Mouse (Mus musculus) lung, postnatal 10 days (tissue): Measurements from ENCODE around the gene Zfp654.

ENCODE experiments used
- DNase-seq: peaks from one replicate; pipeline ENCODE4 v3.0.0; 2021

Gene Zfp654

DNA sequence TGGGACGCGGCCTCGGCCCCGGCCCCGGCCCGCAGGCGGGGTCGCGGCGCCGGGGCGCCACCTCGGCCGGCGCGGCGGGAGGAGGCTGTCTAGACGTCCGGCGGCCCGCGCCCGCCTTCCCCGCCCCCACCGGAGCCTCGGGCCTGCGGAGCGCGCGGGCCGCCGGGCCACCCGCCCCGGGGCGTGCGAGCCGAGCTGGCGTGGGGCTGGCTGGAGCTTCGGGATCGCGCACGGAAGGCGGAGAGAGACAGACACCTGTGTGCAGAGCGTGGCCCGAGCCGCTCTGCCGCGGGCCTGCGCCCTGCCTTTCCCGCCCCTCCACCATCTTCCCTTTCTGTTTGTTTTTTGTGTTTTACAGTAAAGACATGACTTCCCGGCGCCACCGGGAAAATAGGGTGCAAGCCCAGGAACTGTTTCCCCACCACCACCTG is 1.0 kb upstream of the Zfp654 start:
- DNase-seq: peak; percentile 52

DNA sequence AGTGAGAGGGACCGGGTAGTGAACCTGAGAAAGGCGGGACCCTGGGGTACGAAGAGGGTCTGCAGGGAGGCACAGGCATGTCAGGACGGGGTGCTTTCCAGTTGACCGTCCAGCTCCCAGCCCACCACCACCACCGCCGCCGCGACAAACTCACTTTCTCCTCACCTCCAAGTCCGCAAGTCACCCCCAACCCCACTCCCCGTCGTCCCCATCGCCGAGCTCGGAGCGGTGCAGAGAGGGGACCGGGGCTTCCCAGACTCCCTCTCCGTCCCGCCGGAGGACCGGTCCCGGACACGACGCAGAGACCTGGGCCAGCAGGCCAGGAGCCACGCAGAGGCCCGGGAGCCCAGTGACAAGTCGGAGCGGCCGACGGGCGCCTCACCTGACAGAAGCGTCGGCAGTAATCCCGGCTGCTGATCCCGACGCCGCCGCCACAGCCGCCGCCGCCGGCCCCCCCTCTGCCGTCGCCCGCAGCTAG is 328 bp downstream of the Zfp654 start:
- no peak for DNase-seq

DNA sequence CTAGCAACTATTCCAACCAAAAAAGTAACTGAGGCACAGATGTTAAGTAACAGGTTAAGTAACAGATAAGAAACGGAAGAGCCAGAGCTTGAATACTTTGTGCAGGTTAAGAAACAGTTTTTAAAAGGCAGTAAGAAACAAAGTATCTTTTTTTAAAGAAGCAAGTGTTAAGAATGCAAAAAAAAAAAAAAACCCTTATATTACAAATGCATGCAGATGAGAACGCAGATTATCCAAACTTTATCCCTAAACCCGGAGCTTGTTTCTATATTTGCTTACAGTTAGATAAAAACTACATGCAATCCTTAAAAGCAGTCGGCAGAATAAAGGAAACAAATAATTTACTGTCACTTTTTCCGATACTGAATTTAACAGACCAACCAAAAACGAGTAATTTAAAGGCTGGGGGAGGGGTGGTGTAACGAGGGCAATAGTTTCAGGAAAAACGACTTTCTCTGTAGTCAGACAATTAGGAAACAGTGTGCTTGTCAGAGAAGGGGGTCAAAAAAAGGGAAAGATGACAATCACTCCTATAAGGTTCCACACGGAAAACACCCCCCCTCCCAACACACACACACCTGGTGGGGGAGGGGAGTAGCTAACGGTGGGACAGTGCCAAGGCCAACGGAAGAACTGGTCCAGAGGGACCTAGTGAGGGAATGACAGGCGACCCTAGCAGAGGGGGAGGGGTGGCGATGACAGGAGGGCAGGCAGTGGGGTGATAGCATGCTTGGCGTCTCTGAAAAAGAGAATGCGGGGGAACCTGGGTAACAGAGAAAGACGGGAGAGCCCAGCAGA is 966 bp downstream of the Zfp654 start:
- DNase-seq: peak; percentile 61

DNA sequence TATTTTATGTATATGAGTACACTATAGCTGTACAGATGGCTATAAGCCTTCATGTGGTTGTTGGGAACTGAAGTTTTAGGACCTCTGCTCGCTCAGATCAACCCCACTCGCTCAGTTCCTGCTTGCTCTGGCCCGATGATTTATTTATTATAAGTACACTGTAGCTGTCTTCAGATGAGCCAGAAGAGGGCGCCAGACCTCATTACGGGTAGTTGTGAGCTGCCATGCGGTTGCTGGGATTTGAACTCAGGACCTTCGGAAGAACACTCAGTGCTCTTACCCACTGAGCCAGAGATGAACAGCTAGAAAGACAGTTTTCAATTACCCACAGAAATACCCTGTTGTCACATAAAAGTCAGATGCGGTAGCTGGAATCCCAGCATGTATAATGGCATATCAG is 5.5 kb downstream of the Zfp654 start:
- peak; percentile 5 for DNase-seq

DNA sequence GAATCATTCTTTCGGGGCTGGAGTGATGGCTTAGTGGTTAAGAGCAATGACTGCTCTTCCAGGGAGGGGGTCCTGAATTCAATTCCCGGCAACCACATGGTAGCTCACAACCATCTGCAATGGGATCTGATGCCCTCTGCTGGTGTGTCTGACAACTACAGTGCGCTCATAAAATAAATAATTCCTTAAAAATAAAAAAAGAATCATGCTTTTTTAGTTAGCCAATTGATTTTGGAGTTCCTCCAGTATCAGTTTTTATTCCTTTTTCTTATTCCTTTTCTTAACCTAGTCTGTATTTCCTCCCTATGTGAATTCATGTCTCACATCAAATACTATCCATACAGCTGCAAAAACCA is 9.1 kb downstream of the Zfp654 start:
- DNase-seq: no peak

DNA sequence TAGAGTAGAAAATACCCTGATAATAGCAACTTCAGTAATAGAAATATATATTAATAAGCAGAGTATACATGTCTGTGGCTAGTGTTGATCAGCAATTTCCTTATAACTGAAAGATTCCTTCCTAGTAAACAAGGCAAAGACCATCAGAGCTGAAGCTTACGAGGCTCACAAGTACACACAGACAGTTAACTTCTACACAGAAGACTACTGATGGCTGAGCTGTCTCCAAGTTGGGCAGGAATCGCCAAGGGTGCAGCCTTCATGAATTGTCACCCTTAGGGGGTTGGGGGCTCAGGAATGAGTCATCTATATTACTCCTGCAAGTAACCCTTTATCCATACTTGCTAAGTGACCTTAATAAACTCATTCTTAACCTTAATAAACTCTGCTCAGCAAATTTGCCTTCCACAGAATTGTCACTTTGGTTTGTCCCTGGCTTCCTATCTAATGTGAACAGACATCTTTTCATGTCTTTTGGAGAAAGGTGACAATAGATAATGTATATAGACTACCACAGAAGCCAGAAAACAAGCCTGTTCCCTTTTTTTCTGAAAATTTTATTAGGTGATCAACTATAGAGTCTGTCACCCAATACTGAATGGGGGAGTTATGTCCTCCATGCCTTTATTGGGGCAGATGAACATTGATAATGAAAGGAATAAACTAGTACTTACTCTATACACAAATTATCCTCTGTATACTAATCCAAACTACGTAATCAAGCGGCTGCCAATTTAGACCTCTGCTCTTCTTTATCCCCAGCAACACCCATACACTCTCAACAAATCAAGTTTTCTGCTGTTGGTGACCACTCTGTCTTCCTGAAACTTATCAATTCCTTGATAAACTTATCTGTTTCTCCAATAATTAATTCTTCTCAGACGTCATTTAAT is 9.7 kb downstream of the Zfp654 start:
- DNase-seq: no peak

DNA sequence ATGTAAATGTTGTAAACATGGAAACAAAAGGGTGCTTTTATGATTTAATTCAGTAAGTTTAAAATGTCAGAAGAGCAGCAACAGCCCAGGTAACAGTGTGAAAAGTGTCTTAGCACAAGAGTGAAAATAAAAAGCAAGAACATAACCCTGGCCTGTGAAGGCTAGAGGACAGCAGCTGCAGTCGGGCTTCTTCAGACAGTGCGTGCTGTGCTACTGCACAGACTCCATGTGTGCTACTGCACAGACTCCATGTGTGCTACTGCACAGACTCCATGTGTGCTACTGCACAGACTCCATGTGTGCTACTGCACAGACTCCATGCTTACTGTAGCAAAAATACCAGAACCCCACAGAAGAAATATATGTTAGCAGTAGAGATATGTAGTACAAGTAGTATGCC is 14.7 kb downstream of the Zfp654 start:
- no peak for DNase-seq

DNA sequence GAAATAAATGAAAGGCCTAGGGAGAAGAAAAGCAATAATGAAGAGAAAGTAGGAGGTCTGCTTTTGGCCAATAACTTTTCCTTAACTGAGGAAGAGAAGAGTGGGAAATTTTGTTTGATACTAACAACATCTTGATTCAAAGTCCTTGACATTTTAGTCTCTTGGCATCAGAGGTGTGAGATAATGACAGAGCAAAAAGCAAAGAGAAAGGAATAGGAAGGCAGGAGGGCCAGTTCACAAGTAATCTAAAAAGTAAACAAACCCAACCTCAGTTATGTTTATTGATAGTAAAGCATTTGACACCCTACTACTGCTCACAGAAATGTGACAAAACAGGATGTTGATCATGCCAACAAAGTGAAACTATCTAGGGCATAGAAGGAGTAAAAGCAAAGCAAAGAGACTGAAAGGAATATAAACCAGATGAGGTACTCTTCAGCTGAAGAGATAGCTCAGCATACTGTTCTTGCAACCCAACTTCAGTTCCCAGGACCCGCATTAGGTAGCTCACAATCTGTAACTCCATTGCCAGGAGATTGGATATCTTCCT is 15.4 kb downstream of the Zfp654 start:
- no peak for DNase-seq

DNA sequence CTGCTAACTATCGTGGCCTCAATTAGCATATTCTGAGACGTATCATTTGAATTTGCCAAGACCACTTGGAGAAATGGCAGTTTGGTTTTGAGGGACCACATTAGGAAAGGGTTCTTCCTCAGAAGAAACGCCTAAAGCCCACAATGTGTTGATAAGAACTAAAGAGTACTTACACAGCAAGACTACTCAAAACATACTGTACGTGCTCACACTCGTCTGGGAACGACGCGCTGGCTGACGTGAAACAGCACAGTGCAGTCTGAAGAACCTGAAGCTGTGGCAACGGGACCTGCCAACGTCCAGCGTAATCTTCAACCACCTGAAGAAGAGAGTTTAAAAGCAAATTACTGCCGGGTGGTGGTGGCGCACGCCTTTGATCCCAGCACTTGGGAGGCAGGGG is 21.2 kb downstream of the Zfp654 start:
- DNase-seq: no peak

DNA sequence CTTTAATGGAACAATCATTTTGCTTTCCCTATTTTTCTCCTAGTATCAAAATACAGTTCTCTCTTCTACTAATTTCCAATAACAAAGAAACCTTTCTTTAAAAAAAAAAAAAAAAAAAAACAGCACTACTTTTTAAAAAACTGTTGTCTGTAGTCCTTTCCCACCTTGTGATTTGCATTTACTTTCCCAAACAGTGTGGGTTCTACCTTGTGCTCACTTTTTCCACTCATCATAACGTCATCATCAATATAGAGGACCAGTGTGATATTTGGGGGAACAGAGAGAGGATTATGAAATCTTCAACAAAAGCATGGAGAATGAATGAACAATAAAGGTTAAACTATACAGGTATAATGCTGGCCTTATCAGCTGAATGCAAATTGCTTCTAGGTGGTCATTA is 27.0 kb downstream of the Zfp654 start:
- no peak for DNase-seq

DNA sequence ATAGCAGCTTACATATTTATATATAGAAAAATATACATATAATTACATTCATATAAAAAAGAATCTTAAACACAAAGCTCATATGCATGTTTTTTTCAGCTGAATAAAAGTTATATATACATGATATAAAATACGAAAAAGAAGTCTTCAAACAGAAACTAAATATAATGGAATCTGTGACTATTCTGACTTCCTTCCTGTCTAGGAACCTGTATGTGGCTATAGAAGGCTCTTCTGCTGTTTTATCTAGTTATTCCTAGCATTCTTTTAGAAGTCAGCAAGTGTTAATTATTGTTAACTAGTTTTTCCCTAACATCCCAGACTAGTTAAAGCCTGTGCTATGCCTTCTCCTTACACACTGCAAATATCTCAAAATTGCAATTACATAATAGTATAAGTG is 27.6 kb downstream of the Zfp654 start:
- DNase-seq: no peak

DNA sequence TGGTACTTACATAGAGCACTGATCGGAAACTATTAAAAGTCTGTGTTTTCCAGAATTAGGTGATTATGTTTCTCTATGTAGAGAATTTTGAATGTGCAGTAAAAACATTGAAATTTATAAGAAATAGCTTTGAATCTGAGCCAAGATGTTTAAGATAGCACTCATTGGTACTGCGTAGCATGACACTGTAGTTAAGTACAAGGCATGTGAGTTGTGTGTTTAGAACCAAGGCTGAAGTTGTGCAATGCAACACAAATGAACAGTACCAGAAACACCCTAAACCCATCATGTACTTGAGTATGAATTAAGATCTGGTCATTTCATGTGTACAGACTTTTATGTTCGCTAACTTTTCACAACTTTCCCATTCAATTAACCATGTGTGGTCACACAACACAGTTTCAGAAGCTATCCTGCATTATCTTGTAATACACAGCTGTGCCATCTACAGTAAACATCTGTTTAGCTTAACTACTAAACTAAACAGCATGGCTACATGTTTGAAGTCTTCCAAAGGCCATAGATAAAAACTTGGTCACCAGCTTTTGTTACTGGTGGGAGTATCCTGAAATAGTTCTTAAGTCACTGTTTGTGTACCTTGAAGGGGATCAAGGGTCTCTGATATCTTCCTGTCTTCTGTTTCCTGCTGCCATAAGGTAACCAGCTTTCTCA is 34.2 kb downstream of the Zfp654 start:
- no peak for DNase-seq

DNA sequence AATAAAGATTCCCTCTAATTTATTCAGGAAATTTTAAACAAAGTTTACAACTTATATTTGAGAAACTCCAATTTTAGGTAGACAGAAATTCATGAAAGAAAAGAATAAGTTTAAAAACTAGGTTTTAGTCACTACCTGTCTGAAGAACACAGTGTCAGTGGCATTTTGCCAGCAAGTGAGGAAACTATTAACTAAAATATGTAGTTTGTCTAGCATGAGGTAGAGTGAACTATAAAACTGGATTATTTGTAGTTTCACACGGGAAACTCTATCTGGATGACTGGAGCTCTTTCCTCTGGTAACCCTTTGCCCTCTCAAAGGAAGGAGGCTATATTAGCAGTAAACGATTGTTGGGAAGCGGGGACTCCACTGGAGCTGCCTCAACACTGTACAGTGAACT is 48.4 kb downstream of the Zfp654 start:
- no peak for DNase-seq

DNA sequence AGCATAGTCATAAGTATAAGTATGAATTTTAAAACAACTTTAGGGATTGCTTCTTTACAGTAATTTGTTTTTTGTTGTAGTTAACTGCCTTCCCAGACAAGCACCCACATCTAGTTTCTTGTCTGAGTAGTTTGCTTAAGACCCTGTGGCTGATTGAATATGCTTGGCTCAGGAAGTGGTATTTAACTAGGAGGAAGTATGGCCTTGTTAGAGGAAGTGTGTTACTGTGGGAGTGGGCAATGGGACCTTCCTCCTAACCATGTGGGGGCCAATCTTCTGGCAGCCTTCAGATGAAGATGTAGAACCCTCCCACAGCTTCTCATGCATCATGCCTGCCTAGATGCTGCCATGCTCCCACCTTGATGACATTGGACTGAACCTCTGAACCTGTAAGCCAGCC is 49.8 kb downstream of the Zfp654 start:
- no peak for DNase-seq

DNA sequence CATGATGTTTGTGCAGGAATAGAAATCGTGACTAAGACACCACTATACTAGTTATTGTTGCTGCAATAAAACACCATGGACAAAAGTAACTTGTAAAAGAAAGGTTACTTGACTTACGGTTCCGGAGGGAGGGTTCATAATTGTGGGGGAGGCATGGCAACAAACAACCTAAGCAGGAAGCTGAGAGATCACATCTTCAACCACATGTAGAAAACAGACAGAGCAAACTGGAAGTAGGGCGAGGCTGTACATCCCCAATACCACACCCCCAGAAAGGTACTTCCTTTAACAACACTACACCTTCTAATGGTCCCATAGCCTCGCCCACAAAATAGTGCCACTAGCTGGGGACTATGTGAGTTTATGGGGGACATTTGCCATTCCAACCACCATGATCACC is 51.1 kb downstream of the Zfp654 start:
- DNase-seq: no peak

DNA sequence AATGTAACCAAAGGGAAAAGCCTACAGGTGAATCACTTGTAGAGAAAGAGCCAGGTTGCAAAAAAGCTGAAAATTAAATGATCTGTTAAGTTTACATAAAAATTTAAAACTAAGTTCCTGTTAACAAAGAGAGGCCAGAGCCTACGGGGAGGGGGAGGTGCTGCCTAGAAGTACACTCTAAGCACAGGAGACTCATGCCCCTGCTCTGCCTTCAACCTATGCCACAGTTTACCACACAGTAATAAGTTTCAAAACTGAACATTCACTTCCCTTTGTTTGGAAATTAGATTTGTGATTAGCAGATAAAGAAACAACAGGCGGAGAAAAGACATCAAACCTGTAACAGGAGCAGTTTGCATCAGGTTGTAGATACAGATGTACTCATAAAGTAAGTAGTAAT is 56.6 kb downstream of the Zfp654 start:
- no peak for DNase-seq

DNA sequence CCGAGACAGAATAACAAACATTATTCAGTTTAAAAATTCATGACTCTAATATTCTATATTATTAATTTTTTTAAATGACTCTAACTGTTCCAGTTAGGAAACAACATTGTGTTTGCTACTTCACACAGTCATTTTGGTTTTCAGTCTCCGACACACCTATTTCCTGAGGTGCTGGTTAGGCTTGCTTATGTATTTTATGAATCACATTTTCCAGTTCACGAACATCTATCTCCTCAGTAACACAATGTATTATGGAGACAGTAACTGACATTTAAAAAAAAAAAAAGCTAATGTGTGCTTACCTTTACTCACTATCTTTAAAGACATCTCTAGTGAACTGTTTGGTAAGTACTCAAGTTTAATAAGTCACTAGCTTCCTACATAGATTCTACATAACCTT is 61.7 kb downstream of the Zfp654 start:
- no peak for DNase-seq

DNA sequence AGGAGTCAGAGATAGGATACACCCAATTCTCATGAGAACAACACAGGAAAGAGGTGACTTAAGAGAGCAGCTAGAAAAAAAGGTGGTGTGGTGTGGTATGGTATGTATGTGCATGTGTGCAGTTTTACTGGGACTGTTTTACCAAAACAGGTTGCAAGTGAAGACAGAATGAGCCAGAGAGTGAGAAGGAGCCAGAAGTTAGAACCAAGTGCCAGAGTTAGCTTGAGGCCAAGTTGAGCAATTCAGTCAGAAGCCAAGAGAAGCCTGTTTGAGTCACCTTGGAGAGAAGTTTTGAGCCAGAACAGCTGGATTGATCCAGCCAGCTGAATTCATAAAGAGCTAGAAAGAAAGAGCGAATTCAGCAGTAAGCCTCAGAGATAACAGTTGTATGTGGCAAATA is 75.9 kb downstream of the Zfp654 start:
- no peak for DNase-seq

DNA sequence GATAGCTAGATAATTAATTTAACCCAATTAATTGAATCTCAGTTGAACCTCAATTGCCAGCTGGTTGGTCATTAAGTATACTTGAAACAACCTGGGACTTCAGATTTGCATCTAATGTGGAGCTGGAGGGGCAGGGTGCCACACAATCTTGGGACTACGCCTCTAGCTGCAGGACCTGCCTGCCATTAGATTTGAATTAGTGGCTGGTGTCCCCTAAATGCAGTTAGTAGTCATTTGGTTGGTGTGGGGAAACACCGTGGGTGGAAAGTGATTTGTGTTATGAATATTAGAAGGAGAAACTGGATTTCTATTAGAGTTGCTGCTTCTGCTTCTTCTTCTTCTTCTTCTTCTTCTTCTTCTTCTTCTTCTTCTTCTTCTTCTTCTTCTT is 80.0 kb downstream of the Zfp654 start:
- no peak for DNase-seq

DNA sequence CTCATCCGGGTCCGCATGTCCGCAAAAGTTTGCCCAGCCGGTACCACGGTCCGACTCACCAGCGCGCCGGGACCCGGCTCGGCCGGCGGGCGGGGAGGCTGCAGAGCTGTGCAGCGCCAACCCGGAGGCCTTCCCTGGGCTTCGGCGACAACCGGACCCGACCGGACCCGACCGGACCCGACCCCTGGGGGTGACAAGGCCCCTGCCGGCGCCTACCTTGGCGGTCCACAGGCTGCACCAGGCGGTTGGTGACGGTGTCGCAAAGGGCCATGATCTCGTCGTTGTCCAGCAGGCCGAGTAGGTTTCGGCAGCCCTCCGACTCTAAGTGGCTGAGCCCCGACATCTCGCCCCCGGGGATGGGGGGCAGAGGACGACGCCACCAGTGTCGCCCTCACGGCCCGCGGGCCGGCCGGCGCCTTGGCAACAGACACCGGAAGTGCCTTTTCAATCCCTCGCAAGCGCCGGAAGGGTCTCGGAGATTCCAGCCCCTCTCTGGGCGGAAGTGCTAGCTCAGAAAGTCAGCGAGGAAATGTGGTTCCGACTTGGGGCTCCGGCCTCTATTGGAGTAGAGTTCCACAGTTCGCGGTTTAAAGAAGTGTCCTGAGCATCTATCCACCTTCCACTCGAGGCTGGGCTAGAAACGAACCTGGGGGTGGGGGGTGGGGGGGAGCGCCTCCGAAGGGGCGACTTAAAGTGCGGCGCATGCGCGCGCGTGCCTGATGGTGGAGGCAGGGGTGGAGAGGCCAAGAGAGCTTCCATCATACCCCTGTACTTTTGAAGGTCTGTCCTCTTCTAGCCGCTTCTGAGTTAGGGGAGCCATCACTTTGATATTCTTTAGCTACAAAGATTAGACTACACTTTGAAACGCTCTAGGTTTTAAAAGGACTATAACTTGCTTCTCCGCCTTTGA is 80.7 kb downstream of the Zfp654 start, which contains the start of gene 4930453N24Rik:
Gene 4930453N24Rik, minus strand, starts transcription at position 641 of the 910 bp plus-strand sequence.
- peak; percentile 93 for DNase-seq

DNA sequence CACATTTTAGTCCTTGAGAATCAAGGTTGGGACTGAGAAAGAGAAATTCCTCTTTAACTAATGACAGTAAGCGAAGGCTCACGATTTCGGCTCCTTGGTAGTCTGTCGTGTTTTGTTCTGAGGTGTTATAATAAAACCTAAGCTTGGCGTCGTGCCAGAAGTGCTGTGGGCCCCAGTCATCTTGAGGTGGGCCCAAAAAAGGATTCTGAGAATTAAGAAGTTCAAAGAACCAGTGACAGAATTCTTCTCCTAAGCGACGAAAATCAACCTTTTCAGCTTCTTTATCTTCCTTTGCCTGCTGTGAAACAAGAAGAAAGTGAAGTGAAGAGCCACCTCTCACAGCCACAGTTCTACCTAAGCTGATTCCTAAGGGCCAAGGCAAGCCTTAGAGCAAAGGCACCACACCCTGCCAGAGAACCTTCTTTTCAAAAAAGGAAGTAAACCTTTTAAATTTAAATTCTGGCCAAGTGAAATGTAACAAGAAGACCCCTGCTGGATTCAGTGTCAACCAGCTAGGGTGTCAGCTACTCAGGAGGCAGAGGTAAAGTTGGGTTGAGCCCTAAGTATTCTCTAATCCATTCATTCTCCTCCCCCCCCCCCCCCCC is 84.7 kb downstream of the Zfp654 start:
- no peak for DNase-seq

DNA sequence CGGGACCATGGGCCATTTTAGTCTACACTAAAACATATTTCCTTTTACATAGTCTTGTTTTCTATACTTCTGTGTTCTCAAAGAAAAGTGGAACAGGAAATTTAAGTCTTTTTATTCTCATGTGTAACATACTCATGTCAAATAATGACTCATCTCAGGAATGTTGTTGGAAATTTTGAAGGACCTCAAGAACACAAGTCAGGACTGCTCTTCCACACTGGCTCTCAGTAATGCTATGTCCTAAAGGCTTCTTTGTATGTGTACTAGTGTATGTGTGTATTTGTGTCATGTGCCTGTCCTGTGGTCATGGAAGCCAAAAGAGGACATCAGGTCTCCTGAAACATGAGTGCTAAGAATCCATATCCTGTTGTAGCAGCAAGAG is 92.2 kb downstream of the Zfp654 start:
- no peak for DNase-seq
